Comparison of ENCODE assay signal across 22 mouse cellular contexts in genomic region chr11:116484261-116484660, GRCm38 (mm10). TPM values are rescaled to one million over a fixed set of nuclear protein-coding genes. Genes with fewer than 3 reads are reported as not detected.
"Had no signal": no experiment of that assay in that cellular context is flagged by ENCODE, and none has a peak within 500 bp of the region (broad histone marks: within the 10 kb centered on the region; RNA-seq: fewer than 3 reads in every experiment).

No protein-coding gene starts in this region.

- DNase-seq: kidney, adult 11 months; kidney, postnatal 14 days; layer of hippocampus, adult 9-11 months; lung, embryonic 14.5 days; retina, postnatal 1 day; right cerebral cortex, postnatal 25 days; spleen, adult 18-20 months; thymus, postnatal 36 days had no signal

- ATAC-seq: hindbrain, postnatal 0 days; inflammation-experienced regulatory T-cells, adult 6 months; lung, postnatal 0 days; midbrain, embryonic 15.5 days had no signal

- H3K27me3 ChIP-seq: limb, embryonic 13.5 days; midbrain, embryonic 12.5 days; midbrain, embryonic 15.5 days; neural tube, embryonic 12.5 days; neural tube, embryonic 15.5 days; stomach, embryonic 15.5 days had no signal

- H3K4me3 ChIP-seq: layer of hippocampus, adult 2 months; limb, embryonic 10.5 days; limb, embryonic 13.5 days; midbrain, embryonic 12.5 days; midbrain, embryonic 15.5 days; neural tube, embryonic 12.5 days; neural tube, embryonic 15.5 days; stomach, embryonic 15.5 days had no signal

- H3K4me2 ChIP-seq: hindbrain, embryonic 14.5 days; limb, embryonic 13.5 days; lung, embryonic 14.5 days; midbrain, embryonic 12.5 days; midbrain, embryonic 15.5 days; neural tube, embryonic 12.5 days; neural tube, embryonic 15.5 days; stomach, embryonic 15.5 days had no signal

- H3K27ac ChIP-seq: hindbrain, embryonic 14.5 days; hindbrain, postnatal 0 days; layer of hippocampus, adult 2 months; limb, embryonic 10.5 days; limb, embryonic 13.5 days; liver, embryonic 14.5 days; macrophage; midbrain, embryonic 12.5 days; midbrain, embryonic 15.5 days; neural tube, embryonic 12.5 days; neural tube, embryonic 15.5 days; stomach, embryonic 15.5 days had no signal

- H3K9ac ChIP-seq: hindbrain, embryonic 14.5 days; limb, embryonic 13.5 days; liver, embryonic 14.5 days; lung, embryonic 14.5 days; midbrain, embryonic 12.5 days; midbrain, embryonic 15.5 days; neural tube, embryonic 12.5 days; neural tube, embryonic 15.5 days; stomach, embryonic 15.5 days had no signal

- H3K9me3 ChIP-seq: limb, embryonic 10.5 days; limb, embryonic 13.5 days; midbrain, embryonic 12.5 days; midbrain, embryonic 15.5 days; neural tube, embryonic 12.5 days; neural tube, embryonic 15.5 days; stomach, embryonic 15.5 days had no signal

RNA-seq across cellular contexts. Expression of gene Qrich2, which starts 18.2 kb away (rescaled TPM):
- polyA plus RNA-seq: hindbrain, embryonic 14.5 days; inflammation-experienced regulatory T-cells, adult 6 months; macrophage; midbrain, embryonic 12.5 days; midbrain, embryonic 15.5 days; neural tube, embryonic 12.5 days; neural tube, embryonic 15.5 days had no signal

RNA-seq across cellular contexts. Expression of gene Sphk1, which starts 46.5 kb away (rescaled TPM):
- polyA plus RNA-seq: inflammation-experienced regulatory T-cells, adult 6 months had no signal
